Mouse (Mus musculus): ENCODE results near the gene B3gnt6.
"Not testable (repeated sequence)": the region's sequence is repeated elsewhere in the genome, so short reads cannot be mapped to it uniquely, and the experiment has no call there.

The B3gnt6 gene

DNA sequence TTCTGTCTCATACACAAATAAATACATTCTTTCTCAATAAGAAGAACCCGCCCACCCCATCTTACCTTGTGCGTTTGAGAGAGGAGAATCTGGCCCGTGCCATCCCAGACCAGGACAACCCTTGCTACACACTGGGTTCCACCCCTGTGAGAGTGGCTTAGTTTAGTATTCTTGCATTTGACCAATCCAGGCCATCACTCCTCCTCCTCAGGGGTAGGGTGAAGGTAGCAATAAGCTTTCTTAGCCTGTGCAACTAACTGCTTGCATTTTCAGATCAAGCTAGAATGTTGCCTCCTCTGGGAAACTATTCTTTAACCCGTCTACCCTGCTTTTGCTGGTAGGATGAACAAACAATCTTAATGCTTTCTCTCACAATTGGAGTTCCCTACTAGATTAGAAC is at the start of gene B3gnt6:
B3gnt6 (minus strand) TSS at position 101 of the 400 bp plus-strand sequence.
- no peak for DNase-seq

DNA sequence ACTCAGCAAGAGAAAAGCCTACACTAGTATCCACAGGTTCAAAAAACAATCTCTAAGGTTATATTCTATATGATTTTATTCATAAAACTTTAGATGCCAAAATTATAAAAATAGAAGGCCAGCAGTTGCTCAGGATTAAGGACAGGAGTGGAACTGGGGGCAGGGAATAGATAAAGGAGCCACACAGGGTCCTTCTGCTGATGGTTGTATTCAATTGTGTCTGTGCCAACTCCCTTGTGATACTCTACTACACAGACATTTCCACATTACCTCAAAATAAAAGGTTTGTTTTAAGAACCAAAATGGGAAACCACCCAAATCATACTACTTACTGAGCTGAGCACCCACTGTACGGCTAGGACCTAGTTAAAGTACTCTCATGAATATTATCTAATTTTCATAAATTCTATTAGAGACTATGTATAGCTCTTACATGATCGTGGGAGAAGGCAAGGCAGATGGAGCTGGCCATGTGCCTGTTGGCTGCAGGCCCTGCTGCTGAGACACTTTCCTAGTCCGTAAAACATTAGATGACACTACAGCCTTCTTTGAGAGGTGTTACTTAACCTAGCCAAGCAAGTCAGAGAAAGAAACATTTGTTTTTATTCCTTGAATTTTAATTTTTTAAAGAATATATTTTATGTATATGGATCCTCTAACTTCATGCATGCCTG is 37.5 kb upstream of the B3gnt6 start:
- DNase-seq = peak; percentile 63

DNA sequence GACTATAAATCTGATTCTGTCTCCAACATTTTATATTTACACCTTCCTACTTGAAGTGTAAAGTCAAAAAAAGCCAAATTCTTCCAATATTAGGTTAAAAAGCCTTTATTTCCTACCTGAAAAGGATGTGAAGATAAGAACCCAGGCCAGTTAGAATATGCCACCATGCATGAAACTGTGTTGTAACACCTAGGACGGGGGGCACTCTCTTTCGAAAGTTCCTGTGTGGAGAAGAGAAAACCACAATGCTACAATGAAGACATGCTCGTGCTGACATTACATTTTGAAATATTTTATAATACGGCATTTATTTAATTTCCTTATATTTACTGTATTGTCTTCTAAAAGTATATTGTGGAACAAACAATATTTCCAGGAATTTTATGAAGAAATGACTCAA is 24.5 kb upstream of the B3gnt6 start:
- no peak for DNase-seq

DNA sequence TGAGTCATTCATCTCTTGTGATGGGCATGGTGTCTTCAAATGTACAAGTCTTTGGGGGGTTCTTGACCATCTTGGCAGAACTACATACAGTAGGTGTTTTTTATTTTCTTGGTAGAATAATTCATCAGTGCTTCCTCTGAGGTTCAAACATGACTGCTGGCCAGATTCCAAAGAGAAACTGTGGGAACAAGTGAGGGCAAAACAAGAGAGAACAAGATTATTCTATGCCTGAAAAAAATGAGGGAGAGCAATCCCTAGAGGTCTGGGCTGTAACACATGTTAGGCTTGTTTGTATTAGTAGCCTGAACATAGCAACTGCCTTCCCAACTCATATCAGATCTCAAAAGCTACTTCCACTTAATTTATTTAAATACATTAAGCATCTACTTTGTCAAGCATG is 17.4 kb upstream of the B3gnt6 start:
- DNase-seq = no peak

DNA sequence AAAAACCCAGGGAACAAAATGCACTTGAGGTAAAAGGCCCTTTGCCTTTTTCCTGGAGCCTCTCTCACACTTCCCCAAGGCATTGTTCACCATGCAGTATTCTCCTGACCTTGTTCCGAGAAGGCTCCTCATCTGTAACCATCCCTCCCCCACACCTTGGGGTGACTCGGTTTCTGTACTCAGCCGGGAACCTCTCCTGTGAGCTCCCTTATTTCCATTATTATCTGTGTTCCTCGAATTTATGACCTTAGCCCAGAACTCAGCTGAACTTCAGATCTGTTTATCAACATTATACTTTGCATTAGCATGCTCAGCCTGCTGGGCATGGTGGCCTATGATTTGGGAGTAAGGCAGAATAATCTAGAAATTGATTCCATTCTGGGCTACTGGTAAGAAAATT is 3.7 kb upstream of the B3gnt6 start:
- DNase-seq = no peak

DNA sequence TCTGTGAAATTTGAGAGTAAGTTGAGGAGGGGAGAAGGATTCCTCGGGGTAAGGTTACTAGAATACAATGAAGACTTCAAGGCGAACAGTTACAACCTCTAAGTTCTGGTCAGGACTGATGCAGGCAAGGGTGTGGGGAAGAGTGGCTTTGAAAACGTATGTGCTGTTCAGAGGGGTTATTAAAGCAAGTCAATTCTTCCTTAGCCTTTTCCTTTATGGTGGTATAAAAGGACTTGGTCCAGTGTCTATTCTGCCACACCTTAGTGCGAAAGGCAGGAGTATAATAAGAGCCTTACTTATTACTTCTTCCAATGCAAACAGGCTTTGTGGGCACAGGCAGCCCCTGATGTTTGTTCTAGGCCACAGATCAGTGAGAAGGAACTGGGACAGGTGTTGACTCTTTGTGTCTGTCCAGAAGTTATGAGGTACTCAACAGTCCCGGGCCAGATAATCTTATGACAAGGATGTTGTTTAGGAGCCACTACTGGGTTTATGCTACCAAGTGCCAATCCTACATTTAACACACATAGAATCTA is 2.3 kb upstream of the B3gnt6 start:
- no peak for DNase-seq

DNA sequence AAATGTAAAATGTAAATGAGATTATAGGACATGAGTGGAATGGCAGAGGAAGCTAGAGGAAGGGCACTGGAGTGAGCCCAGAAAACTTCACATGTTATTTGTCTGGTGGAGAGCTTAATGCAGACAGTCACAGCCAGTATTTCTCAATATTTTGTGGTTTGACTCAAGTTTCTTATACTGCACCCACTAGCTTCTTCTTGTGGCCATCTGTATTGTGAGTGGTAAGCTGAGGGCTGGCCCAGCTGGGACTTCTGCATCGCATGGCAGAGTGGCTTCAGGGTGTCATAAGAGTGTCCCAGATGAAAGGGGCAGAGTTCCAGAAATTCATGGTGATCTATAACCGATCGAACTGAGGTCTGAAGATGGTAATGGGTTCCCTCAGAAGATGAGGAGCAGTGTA is 1.1 kb upstream of the B3gnt6 start:
- no peak for DNase-seq

DNA sequence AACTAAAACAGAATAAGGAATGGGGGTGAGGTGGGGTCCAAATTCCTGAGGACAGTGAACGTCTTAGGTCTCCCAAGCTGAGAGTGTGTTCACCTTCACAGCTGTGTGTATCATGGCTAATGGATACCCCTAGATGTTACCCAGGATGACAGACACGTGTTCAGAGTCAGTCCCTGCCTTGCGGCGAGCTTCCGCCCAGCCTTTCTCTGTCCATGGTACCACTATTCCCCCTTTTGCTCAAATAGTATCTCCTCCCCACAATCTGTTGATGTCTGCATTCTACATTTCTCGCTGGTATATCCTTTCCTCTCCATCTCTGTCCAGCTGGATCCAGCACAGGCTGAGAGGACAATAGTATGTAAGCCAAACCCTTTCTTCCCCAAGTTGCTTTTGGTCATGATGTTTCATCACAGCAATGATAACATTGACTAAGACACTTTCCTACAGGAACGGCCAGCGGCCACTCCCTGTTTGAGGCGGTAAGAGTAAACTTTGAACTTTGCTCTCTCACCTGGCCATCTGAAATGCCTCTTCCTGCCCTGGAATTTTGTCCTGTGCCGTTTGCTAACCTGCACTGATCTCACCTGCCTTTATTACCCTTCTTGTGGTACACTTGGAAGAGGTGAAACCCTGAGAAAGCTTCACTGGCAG is 4.0 kb downstream of the B3gnt6 start:
- no peak for DNase-seq

DNA sequence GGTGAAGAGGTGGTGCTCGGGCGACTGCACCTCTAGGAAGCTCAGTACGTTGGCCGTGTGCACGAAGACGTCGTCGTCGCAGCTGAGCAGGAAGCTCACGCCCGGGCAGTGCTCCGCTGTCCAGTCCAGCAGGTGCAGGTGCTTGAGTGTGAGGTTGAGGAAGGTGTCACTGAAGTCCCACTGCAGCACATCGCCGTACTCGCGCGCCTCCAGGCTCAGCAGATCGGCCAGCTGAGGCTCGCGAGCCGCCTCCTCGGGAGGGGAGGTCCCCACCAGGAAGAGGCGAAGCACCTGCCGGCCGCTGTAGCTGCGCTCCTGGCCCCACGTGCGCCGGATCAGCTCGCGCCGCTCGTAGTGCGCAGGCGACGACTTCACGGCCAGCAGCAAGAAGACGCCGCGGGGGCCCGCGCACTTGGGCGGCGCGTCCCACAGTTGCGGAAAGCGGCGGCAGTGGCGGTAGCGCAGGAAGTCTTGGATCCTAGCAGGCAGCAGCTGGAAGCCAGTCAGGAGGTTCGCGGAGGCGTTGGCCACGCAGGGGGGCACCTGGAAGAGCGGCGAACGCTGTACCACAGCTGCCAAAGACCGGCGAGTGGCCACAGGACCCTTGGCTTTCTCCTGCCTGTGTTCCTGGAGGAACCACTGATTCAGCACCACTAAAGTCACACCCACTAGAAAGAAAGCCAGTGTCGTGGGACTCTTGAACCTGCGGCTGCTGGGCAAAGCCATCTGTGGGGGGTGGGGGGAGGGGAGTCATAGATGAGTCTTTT is 5.1 kb downstream of the B3gnt6 start:
- peak; percentile 26 for DNase-seq

DNA sequence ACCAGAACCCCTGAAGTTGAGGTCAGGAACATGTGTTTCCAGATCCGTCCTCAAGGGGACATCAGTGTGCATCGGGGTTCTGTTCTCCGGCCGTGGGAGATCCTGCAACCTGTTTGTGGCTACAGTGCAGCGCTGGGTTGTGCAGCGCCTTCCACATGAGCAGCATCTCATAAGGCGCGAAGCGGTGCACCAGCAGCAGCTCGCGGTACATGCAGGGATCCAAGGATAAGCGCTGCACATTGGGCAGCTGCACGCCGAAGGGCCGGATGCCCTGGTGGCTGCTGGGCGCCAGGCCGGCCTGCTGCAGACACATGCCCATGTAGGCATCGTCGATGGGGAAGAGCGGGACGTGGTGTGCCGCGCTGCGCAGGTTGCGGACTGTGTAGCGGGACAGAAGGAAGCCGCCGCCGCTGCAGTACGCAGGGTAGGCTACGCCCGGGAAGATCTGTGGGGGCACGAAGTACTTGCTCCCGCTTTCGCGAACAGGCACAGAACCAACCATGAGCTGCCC is 5.7 kb downstream of the B3gnt6 start:
- peak; percentile 35 for DNase-seq

DNA sequence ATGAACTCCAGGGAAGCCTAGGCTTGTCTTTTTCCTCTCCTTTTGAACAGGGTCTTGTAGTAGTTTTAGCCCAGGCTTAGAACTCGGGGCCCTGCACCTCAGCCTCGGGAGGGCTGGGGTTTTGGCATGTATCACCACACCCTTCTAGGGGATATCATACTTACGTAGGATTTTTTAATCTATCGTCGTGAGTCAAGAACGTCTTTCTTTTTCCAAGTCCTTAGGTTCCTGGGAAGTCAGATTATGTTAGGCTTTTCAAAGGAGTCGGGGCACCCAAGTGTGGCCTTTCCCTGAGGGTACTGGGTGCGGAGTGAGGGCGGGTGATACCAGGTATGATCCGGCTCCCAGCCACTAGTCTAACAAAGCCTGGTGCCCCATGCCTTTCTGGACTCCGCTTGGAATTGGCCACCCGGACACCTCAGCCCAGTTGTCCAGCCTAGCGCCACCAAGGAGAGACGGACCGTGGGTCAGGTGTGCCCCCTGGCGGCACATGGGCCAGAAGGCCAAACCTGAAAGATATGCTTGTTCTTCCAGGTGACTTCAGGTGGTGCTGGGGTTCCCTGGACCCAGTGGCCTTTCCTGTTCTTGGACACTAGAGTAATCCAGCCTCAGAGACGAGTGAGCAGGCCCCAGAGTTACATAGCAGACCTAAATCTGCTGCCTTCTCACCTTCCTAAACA is 7.6 kb downstream of the B3gnt6 start:
- no peak for DNase-seq

DNA sequence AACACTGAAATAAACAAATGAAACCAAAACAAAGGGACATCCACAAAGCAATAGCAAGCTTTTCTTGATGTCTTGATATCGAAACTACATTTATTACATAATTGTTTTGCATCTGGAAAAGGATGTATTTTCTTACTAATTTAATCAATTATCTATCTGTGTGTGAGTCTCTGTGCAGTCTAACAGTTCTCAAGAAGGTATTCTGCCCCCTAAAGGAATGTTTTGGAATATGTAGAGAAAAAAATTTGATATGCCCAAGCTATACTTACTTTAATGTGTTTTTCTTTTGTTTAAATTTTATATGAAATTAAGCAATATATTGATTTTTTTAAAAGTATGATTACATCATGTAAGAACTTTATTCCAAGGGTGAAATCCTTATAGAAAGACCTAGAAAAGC is 8.7 kb downstream of the B3gnt6 start:
- no peak for DNase-seq

DNA sequence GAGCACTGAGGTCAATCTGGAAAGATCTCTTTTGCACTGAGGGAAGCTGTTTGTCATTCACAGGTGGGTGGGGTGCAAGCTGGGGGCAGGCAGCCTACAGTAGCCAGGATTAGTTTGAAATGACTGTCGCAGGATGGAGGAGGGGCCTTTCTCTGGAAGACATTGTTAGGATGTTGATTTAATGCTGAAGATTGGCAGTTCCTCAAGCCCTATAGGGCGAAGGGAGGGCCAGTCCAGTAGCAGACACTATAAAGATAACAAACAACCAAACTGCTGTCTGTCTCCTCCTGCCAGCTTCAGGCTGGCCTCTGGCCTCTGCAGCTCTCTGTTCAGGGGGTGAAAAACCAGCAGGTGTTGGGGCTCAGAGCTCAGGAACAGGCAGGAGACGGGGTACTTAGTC is 9.5 kb downstream of the B3gnt6 start:
- no peak for DNase-seq

DNA sequence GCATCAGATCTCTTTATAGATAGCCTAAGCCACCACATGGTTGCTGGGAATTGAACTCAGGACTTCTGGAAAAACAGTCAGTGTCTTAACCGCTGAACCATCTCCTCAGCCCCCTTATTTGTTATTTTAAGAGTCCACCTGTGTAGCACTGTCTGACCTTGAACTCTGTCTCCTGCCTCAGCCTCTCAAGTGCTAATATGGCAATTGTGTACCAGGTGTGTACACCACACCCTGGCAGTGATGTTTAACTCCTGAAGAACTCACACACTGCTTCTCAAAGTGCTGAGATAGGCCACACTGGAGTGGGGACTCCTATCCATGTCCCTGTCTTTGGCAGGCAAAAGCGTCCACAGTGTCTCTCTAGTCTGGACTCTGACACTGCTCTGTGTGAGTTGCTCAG is 10.6 kb downstream of the B3gnt6 start:
- no peak for DNase-seq

DNA sequence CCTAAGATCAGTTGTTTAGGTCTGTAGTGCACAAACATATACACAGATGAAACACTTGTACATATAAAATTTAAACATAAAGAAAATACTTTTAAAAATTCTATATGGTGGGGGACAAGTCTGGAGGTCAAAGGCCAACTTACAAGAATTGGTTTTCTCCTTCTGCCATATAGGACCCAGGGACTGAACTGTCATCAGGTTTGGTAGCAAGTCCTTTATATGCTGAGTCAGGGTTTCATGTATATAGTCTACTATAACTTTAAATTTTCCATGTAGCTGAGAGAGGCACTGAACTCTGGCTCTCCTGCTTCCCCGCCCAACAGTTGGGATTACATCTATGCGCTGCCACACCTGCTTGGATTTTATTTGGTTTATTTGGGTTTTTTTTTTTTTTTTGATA is 11.0 kb downstream of the B3gnt6 start:
- DNase-seq = no peak

DNA sequence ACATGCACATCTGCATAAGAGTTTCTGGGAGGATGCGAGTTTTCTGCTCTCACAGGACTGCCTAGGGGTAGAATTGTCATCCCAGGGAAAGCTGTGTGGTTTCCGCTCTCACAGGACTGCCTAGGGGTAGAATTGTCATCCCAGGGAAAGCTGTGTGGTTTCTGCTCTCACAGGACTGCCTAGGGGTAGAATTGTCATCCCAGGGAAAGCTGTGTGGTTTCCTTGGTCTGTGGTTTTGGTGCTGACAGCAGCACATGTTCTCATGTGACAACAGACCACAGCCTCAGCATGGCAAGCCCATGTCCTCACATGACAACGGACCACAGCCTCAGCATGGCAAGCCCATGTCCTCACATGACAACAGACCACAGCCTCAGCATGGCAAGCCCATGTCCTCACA is 11.9 kb downstream of the B3gnt6 start:
- DNase-seq = not testable (repeated sequence)

DNA sequence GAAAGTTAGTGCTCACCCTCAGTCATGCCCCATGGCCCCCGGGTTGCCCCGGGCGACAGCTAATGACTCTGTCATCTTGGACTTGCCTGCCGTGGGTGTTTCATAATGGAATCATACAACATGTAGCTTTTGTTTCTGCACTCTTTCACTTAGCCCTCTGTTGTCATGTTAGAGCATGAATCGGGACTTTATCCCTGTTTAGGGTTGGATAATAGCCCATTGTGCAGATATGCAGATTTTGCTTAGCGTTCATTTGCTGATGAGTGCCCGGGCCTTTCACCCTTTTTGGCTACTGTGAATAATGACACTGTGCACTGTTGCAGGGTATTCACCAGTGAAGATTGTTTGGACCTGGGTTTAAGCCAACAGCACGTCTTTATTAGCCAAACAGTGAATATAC is 12.6 kb downstream of the B3gnt6 start:
- DNase-seq = no peak

DNA sequence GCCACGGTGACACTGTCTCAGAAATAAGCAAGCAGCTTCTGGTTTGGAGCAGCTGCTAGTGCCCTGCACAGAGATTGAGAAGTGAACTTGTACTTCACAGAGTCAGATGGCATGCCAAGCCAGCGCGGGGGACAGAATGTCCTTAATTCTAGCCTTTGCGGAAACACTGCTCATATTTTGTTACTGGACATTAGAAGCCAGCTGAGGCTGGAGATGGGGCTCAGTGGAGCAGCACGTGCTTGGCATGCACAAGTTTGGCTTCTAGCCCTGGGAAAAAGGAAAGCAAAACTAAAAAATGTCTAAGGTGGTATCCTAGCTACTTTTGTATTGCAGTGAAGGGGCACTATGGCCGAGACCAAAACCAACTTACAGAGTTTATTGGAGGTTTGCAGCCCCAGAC is 14.0 kb downstream of the B3gnt6 start:
- no peak for DNase-seq

DNA sequence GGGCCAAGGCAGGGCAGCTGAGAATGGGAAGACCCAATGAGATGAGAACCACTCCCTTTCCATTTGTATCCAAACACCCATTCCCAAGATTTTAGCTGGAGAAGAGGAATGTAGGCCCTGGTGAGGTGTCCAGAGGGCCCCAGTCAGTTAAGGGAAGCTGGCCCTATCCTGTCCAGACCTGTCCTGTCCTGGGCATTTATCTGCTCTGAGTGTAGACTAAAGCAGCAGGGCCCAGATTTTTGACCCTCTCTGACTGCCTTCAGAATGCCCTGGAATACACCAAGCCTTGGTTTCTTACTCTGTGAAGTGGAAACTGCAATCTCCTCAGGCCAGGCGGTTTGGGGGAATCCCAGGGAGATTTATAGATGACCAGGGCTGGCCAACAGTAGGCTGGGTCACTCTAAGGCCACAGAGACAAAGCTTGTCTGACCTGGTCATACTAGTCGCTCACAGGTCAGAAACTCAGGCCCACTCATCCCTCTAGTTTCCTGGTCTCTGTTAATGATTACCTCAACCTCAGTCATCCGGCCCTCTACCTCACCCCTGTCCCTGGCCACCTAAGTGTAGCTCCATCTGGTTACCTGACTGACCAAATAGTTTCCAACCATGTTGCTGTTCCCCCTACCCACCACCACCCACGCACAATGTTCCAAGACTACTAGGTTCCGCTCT is 20.6 kb downstream of the B3gnt6 start:
- no peak for DNase-seq

DNA sequence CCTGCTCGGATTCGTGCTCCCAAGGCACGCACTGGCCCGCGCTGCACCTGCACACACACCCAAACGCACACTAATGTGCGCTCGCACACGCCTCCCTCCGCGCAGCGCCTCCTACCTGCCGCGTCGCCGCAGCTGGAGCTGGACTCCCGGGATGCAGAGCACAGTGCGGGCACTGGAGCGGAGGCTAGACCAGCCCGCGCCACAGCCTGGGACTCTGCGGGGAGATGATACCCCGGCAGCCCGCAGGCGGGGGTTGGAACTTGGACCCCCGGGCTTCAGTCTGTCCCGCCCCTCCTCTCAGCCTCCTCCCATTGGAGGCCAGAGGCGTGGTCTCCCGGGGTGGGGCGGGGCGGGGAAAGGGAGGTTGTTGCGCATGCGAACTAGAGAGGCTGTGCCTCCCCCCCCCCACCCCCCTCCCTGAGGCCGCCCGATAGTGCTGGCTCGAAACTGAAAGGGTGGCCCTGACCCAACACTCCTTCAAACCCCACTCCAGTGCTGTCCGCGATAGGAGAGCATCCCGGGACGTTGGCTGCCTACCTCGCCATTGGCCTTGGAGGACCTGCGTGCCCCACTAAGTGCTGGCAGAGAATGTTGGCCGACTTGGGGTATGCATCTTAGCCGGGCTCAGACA is 21.2 kb downstream of the B3gnt6 start, which contains the start of gene Capn5:
Capn5 (minus strand) TSS at position 346 of the 631 bp plus-strand sequence.
- DNase-seq = peak; percentile 65

DNA sequence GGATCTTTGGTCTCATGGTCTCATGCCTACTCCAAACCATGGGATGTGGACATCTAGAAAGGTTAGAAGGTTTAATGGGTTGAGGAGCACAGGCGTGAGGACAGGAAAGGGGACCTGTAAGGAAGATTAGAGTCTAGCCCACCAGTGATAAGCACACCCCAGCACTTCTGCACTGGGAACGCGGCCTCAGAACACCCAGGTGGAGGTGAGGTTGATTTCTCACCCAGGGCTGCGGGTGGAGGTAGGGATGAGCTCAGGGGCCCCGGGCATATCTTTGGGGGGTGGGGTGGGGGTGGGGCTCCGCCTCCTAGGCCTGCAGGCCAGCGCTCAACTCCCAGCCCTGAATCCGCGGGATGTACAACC is 21.7 kb downstream of the B3gnt6 start:
- no peak for DNase-seq

DNA sequence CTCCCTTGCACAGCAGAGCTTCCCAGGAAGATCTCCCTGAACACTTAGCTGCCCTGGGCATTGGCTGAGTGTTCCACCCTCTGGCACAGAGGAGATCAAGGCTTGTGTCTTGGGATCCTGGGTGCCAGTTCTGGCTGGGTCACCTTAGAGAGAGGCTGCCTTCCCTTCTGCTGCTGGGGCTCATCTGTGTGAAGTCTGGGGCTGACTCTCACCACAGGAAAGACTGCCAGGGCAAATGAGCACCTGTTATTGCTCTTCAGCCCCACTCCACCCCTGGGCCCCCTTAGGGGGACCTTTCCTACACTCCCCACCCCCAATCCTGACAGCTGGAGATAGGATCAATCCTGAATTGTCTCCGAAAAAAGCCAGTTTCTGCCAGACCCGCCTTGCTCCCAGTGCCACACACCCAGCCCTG is 22.2 kb downstream of the B3gnt6 start:
- DNase-seq = no peak
